Mouse (Mus musculus) NIH3T3 (cell line): ENCODE results near the gene Castor2.

Experiments used
- DNase-seq: peaks from one replicate; pipeline ENCODE4 v3.0.0-alpha.2; 2012; ENCODE audit warnings: low read depth

Gene Castor2

DNA sequence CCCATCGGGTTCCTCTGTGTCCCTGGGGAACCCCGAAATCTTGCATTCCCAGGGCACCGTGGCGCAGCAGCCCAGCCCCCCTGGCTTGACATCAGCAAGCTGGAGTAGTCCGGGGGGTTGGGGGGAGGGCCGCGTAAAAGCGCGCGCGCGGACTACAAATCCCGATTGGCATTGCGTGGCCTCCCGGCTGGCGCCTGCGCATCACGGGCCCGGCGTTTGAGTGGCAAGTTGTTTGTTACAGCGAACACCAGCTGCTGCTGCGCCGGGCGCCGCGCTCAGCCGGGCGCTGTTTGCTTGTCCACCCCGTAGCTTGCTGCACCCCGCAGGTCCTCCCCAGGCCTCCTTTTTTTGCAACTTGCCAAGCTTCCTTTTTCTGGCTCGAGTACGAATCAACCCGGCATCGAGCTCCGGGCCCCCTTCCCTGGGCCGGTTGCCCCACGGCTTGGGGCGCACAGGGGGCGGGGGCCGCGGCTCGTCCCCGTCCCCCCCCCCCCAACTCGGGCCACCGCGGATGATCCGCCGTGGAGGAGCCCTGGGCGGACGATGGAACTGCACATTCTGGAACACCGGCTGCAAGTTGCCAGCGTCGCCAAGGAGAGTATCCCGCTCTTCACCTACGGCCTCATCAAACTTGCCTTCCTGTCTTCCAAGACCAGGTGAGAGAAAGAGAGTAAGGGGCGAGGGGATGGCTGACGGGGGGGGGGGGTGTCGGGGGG lies at the start of gene Castor2:
TSS of gene Castor2 (plus strand) at position 216 of the 716 bp plus-strand sequence.
- DNase-seq, result peak; percentile 97

DNA sequence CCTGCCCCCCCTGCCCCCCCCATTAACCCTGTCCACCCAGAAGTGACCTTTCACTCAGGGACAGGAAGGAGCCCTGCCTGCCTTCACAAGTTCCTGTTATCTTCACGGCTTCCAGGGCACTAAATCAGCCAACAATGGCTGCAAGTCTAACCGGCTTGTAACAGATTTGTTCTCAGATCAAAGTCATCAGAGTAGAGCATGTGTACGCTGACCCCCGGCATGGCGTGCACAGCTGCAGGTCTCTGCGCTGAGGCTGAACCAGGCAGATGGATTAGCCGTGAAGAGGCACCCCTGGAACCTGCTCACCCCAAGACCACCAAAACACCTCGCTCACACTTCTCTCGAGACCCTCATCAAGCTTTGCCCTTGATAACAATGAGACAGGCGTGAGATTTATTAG lies 48.8 kb upstream of the Castor2 start:
- no peak for DNase-seq

- no peak for DNase-seq
Observed at GRCm38 (mm10) chr5:134052614-134053013, 46.9 kb upstream of the Castor2 start.

GRCm38 (mm10) chr5:134054496-134054895 lies 45.0 kb upstream of the Castor2 start:
- DNase-seq, result no peak

DNA sequence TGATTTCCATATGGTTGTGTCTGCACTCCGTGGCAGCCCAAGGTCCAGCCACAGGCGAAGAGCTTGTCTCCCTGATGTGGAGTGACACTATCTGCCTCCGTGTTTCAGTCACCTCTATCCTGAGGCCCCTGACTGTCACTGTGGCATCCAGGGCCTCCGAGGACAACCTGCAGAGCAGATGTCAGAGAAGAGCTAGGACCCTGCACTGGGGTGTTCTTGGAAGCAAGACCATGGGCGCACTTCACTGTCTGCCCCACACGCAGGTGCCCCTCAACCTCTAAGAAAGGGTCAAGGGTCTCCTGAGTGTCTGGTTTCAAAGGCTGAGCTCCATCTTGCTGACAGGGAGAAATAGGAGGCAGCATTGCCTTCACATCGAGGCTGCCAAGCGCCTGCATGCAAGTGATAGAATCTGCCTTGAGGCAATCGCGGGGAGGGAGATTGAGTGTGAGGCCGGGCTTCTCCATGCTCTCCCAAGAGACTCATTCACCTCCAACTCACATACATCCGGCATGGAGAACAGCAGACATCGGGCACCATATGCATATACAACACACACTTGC lies 40.6 kb upstream of the Castor2 start:
- no peak for DNase-seq

DNA sequence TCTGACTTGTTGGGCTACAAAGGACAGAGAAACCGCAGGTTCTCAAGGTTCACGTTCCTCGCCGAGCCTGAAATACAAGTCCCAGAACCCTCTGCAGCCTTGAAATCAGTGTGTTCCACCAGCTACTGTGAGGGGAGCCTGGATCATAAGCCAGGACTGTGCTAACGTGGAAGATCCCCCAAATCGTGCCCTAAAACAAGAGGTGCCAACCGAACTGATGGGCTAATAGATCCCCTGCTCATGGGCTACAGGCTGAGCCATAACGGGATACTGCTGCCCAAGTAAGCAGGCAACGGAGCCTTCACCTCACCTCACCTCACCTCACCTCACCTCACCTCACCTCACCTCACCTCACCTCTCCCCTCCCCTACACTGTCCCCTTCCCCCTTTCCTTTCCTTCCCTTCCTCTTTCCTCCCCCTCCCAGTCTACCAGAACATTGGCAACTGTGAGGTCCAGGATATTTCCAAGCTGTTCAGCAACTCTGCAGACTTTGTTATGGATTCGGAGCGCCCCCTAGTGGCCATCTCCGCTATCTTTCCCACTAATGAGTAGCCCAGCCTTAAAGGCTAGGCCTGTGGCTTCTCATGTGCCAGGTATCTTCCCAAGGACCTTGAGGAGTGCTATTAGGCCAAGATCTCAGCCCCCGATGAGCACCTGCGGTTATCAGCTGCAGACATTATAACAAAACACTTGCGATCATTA lies 36.0 kb upstream of the Castor2 start:
- DNase-seq, result peak; percentile 88

GRCm38 (mm10) chr5:134066261-134066660 lies 33.2 kb upstream of the Castor2 start:
- DNase-seq, result no peak

DNA sequence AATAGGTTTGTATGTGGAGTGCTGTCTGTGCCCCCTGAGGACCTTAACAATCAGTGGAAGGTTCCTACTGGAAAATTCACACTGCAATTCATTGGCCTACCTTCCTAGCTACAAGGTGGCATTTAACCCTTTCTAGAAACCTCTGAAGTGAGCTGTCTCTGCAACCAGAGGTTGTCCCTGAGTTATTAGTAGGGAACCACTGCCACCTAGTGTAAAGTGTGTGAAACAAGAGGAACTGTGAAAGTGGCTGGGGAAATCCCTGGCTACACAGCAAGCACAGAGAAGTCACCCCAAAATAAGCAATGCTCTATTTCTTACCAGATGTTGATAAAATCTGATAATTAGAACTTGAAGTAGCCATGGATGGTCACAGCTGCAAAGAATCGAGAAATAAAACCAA lies 31.6 kb upstream of the Castor2 start:
- peak; percentile 40 for DNase-seq

DNA sequence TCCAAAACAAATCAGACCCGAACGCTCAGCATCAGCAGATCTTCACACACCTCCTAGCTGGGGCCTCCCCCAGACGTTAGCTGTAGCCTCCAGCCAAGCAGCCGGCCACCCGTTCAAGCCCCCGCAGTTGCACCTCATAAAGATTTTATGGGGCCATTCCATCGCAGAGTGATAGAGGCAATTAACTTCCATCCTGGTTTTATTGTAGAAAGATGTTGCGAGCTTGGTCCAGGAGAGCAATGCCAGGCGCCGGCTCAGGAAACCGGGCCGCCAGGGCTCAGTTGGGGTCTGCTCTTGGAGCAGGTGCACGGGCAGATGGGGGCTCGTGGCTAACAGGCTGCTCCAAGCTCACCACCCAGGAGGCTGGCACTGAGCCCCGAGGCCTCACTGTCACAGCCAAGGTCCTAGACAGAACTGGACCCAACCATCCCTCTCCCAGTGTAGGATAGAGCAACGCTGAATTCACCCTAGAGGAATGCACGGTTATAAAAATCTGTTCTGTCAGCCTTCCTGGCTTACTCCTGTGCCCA lies 25.9 kb upstream of the Castor2 start:
- no peak for DNase-seq

DNA sequence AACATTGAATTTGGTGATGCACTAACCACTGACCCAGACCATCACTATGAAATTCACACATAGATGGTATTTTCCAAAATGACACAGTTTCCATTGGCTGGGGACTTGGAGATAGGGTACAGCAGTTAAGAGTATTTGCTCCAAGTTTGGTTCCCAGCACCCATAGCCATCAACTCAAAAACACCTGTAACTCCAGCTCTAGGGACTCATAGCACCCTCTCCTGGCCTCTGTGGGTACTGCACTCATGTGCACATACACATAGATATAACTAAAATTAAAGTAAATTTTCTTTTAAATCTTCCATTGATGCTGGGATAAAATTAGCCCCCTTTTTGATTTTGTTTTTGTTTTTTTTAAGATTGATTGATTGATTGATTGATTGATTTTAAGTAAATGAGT lies 25.1 kb upstream of the Castor2 start:
- DNase-seq, result no peak

DNA sequence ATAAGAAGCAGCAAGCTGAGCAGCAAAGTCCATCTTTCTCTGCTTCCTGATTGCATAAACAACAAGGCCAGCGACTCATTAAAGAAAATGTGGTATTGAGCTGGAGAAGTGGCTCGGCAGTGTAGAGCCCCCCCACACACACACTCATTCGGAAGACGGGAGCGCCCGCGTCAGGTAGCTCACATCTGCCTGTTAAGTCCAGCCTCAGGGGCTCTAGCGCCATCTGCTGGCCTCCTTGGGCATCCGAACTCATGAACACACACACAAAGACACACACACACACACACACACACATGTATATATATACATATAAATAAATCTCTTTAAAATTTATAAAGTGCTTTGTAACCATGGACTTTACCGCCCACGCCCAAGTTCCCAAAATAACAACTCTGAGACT lies 23.3 kb upstream of the Castor2 start:
- no peak for DNase-seq

DNA sequence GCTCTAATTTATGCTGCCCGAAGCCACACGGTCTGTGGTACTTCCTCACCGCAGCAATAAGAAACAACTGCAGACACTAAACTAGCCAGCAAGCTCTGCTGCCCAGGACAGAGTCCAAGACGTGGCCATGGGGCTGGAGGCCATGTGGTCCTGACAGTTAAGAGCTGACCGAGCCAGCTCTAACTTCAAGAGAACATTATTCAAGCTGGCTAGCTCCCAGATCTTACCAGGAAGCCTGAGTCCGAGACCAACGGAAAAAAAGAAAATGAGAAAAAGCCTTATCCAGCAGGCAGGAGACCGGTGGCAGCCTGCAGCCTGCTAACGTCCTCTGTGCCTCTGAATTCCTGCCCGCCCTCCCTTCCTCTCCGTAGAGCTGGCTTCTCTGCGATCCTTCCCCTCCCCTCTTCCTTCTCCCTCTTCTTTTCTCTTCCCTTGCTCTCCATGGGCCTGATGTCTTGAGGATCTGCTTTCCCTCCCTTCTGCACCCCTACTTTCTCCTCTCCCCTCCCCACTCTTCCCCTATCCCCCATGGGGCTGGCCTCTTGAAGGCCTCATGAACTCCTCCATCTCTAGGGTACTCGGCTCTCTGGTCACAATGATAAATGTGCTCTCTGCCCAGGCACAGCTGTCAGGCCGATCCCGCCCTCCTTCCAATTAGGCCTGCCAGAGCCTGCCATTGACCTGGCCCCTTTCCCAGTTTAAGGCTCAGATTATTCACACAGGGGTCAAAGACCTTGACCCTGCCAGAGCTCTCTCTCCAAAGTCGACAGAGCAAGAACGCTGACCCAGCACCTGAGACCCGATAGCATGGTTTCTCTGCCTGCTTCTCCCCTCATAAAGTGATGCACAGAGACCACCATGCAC lies 18.6 kb upstream of the Castor2 start:
- DNase-seq, result peak; percentile 26

GRCm38 (mm10) chr5:134085227-134085626 lies 14.3 kb upstream of the Castor2 start:
- no peak for DNase-seq

GRCm38 (mm10) chr5:134085887-134086639 lies 13.4 kb upstream of the Castor2 start:
- DNase-seq, result no peak

GRCm38 (mm10) chr5:134087211-134087610 lies 12.3 kb upstream of the Castor2 start:
- no peak for DNase-seq

- no peak for DNase-seq
Observed at GRCm38 (mm10) chr5:134095766-134096165, 3.7 kb upstream of the Castor2 start.

GRCm38 (mm10) chr5:134098341-134098902 lies 1.1 kb upstream of the Castor2 start:
- DNase-seq, result no peak

- DNase-seq, result no peak
Observed at GRCm38 (mm10) chr5:134098976-134099375, 535 bp upstream of the Castor2 start.

- peak; percentile 30 for DNase-seq
Observed at GRCm38 (mm10) chr5:134100232-134100771, 791 bp downstream of the Castor2 start.

DNA sequence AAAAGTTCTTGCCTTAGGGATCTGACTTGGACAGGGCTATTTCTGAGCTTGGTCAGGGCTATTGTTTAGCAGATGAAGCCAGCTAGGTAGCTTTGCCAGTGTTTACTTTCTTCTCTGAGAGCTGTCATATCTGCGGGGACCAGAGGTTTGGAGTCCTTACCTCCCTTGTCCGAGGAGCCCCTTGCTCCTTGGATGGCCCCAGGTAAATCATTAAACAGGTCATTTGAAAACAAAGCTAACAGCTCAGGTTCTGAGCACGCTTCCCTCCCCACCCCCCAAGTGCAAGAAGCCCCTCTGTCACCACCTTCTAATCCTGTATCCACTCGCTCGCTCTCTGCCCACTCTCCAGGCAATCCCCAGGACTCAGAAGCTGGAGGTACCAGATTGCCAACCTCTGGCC lies 1.8 kb downstream of the Castor2 start:
- no peak for DNase-seq

DNA sequence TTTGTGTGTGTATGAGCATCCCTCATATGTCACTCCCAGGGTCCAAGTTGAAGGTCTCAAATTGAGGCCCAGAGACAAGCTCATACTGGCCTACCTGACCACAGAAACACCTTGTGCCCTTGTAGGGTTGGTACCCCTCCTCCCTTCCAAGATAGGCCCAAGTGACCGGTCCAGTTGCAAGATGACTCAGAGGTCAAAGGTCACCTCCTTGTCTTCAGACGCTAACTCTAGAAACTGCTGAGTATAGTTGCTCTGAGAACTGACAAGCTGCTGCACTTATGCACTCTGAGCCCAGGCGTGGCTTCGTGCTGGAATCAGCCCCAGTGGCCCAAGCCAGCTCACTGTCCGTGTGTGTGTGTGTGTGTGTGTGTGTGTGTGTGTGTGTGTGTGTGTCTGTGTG lies 2.4 kb downstream of the Castor2 start:
- DNase-seq, result peak; percentile 73
